Mouse (Mus musculus) MEL (cell line): ENCODE measurements around the gene Fbxo17. TPM values are rescaled to one million over a fixed set of nuclear protein-coding genes. Genes with fewer than 3 reads are reported as not detected.

Source experiments
- DNase-seq: peaks from one replicate; pipeline ENCODE4 v3.0.0; 2011; ENCODE audit warnings: low read depth, low spot score
- H3K27ac ChIP-seq: 2 replicates; pipeline ENCODE4 v1.5.1; 2012; ENCODE audit warnings: low read depth, mild to moderate bottlenecking, control low read depth, low read length, moderate library complexity; ENCODE audit not compliant: control insufficient read depth
- H3K27me3 ChIP-seq, 2 experiments: fragments of 150-350 bp in 1 of 2; sonication (generic) in 1 of 2; 2 replicates each; pipeline ENCODE4 v1.6.1; 2012; ENCODE audit warnings: low read length in 2 of 2, mild to moderate bottlenecking in 2 of 2, improper control_type of control experiment in 1 of 2, moderate library complexity in 1 of 2; ENCODE audit not compliant: insufficient read depth in 2 of 2, control insufficient read depth in 1 of 2
- H3K36me3 ChIP-seq, 2 experiments: 2 replicates each; pipeline ENCODE4 v1.6.1; 2012 to 2014; ENCODE audit warnings: low read length in 2 of 2, improper control_type of control experiment in 1 of 2, inconsistent platforms in 1 of 2, mild to moderate bottlenecking in 1 of 2; ENCODE audit not compliant: insufficient read depth in 2 of 2, control insufficient read depth in 1 of 2
- H3K4me1 ChIP-seq, 2 experiments: fragments of 150-350 bp in 1 of 2; sonication (generic) in 1 of 2; 2 replicates each; pipeline ENCODE4 v1.6.1; 2012; ENCODE audit warnings: low read length in 2 of 2, improper control_type of control experiment in 1 of 2, mild to moderate bottlenecking in 1 of 2; ENCODE audit not compliant: insufficient read depth in 2 of 2, control insufficient read depth in 1 of 2
- H3K4me3 ChIP-seq, 2 experiments: fragments of 150-350 bp in 1 of 2; sonication (generic) in 1 of 2; 2 replicates each; pipeline ENCODE4 v1.5.1; 2012; ENCODE audit warnings: low read depth in 2 of 2, low read length in 2 of 2, mild to moderate bottlenecking in 2 of 2, moderate library complexity in 2 of 2, control low read depth in 1 of 2, improper control_type of control experiment in 1 of 2; ENCODE audit not compliant: control insufficient read depth in 1 of 2, insufficient read depth in 1 of 2
- H3K79me2 ChIP-seq: 2 replicates; pipeline ENCODE4 v1.6.1; 2012; ENCODE audit warnings: mild to moderate bottlenecking, low read length, moderate library complexity; ENCODE audit not compliant: control insufficient read depth, poor library complexity, insufficient read depth
- H3K9ac ChIP-seq: 2 replicates; pipeline ENCODE4 v1.6.1; 2012; ENCODE audit warnings: low read depth, mild to moderate bottlenecking, control low read depth, low read length, moderate library complexity; ENCODE audit not compliant: control insufficient read depth, poor library complexity, severe bottlenecking
- H3K9me3 ChIP-seq: fragments of 150-350 bp; sonication (generic); replicated peaks from 2 replicates; pipeline ENCODE4 v1.6.1; 2012; ENCODE audit warnings: mild to moderate bottlenecking, low read length, improper control_type of control experiment, moderate library complexity; ENCODE audit not compliant: insufficient read depth
- BHLHE40 ChIP-seq: IDR thresholded peaks from 2 replicates; pipeline ENCODE4 v1.6.1; 2012; ENCODE audit warnings: low read depth, mild to moderate bottlenecking, inconsistent platforms, low read length, improper control_type of control experiment, borderline replicate concordance
- CHD1 ChIP-seq: IDR thresholded peaks from 2 replicates; pipeline ENCODE4 v1.6.1; 2012; ENCODE audit warnings: low read depth, mild to moderate bottlenecking, inconsistent platforms, low read length, improper control_type of control experiment
- CHD2 ChIP-seq: IDR thresholded peaks from 2 replicates; pipeline ENCODE4 v1.6.1; 2011; ENCODE audit warnings: low read length, improper control_type of control experiment
- CTCF ChIP-seq, 3 experiments: IDR thresholded peaks in 2 of 3; conservative IDR thresholded peaks in 1 of 3; 2 replicates each; pipeline ENCODE4 v1.5.1; 2011 to 2012; ENCODE audit warnings: low read length in 3 of 3, low read depth in 2 of 3, mild to moderate bottlenecking in 2 of 3, improper control_type of control experiment in 1 of 3, inconsistent platforms in 1 of 3, mixed read lengths in 1 of 3, moderate library complexity in 1 of 3; ENCODE audit not compliant: control insufficient read depth in 1 of 3, insufficient read depth in 1 of 3, poor library complexity in 1 of 3, severe bottlenecking in 1 of 3
- E2F4 ChIP-seq: IDR thresholded peaks from 2 replicates; pipeline ENCODE4 v1.6.1; 2011; ENCODE audit warnings: low read depth, low read length, improper control_type of control experiment, borderline replicate concordance
- ELF1 ChIP-seq: IDR thresholded peaks from 2 replicates; pipeline ENCODE4 v1.6.1; 2014; ENCODE audit warnings: low read depth, mild to moderate bottlenecking, inconsistent platforms, low read length, improper control_type of control experiment, moderate library complexity
- EP300 ChIP-seq, 2 experiments: IDR thresholded peaks; 2 replicates each; pipeline ENCODE4 v1.6.1; 2011; ENCODE audit warnings: improper control_type of control experiment in 2 of 2, low read length in 2 of 2, low read depth in 1 of 2, mild to moderate bottlenecking in 1 of 2
- ETS1 ChIP-seq: IDR thresholded peaks from 2 replicates; pipeline ENCODE4 v1.6.1; 2012; ENCODE audit warnings: low read depth, mild to moderate bottlenecking, inconsistent platforms, low read length, improper control_type of control experiment, moderate library complexity
- GATA1 ChIP-seq: IDR thresholded peaks from 2 replicates; pipeline ENCODE4 v1.6.1; 2011; ENCODE audit warnings: low read depth, low read length, improper control_type of control experiment
- HCFC1 ChIP-seq: IDR thresholded peaks from 2 replicates; pipeline ENCODE4 v1.6.1; 2012; ENCODE audit warnings: low read depth, mild to moderate bottlenecking, inconsistent platforms, low read length, improper control_type of control experiment, moderate library complexity
- KAT2A ChIP-seq: conservative IDR thresholded peaks from 2 replicates; pipeline ENCODE4 v1.6.1; 2012; ENCODE audit warnings: low read depth, low read length, improper control_type of control experiment, inconsistent platforms
- MAFK ChIP-seq: IDR thresholded peaks from 2 replicates; pipeline ENCODE4 v1.6.1; 2011; ENCODE audit warnings: low read depth, mild to moderate bottlenecking, low read length, improper control_type of control experiment, borderline replicate concordance
- MAX ChIP-seq: IDR thresholded peaks from 2 replicates; pipeline ENCODE4 v1.6.1; 2011; ENCODE audit warnings: low read length, improper control_type of control experiment
- MAZ ChIP-seq: IDR thresholded peaks from 2 replicates; pipeline ENCODE4 v1.6.1; 2012; ENCODE audit warnings: low read depth, mild to moderate bottlenecking, inconsistent platforms, low read length, improper control_type of control experiment
- MXI1 ChIP-seq: IDR thresholded peaks from 2 replicates; pipeline ENCODE4 v1.6.1; 2011; ENCODE audit warnings: mild to moderate bottlenecking, low read depth, low read length, improper control_type of control experiment
- MYC ChIP-seq: IDR thresholded peaks from 2 replicates; pipeline ENCODE4 v1.6.1; 2011; ENCODE audit warnings: low read depth, mild to moderate bottlenecking, low read length, improper control_type of control experiment, moderate library complexity
- NELFE ChIP-seq: IDR thresholded peaks from 2 replicates; pipeline ENCODE4 v1.6.1; 2011; ENCODE audit warnings: low read depth, low read length, improper control_type of control experiment
- NRF1 ChIP-seq: IDR thresholded peaks from 2 replicates; pipeline ENCODE4 v1.6.1; 2014; ENCODE audit warnings: low read depth, mild to moderate bottlenecking, inconsistent platforms, low read length, improper control_type of control experiment, moderate library complexity; ENCODE audit not compliant: poor library complexity, insufficient read depth, severe bottlenecking
- POLR2A ChIP-seq, 2 experiments: IDR thresholded peaks; 2 replicates each; pipeline ENCODE4 v1.6.1; 2011 to 2012; ENCODE audit warnings: low read length in 2 of 2, mild to moderate bottlenecking in 2 of 2, control low read depth in 1 of 2, improper control_type of control experiment in 1 of 2, low read depth in 1 of 2, moderate library complexity in 1 of 2; ENCODE audit not compliant: control insufficient read depth in 1 of 2, insufficient read depth in 1 of 2, poor library complexity in 1 of 2
- POLR2AphosphoS2 ChIP-seq: IDR thresholded peaks from 2 replicates; pipeline ENCODE4 v1.6.1; 2011; ENCODE audit warnings: low read length, improper control_type of control experiment
- POLR2AphosphoS5 ChIP-seq: IDR thresholded peaks from 2 replicates; pipeline ENCODE4 v1.6.1; 2012; ENCODE audit warnings: low read depth, borderline replicate concordance, mild to moderate bottlenecking, inconsistent platforms, low read length, moderate library complexity, mixed read lengths
- RAD21 ChIP-seq: IDR thresholded peaks from 2 replicates; pipeline ENCODE4 v1.6.1; 2011; ENCODE audit warnings: mild to moderate bottlenecking, low read depth, low read length, improper control_type of control experiment
- RCOR1 ChIP-seq: IDR thresholded peaks from 2 replicates; pipeline ENCODE4 v1.6.1; 2012; ENCODE audit warnings: low read depth, mild to moderate bottlenecking, inconsistent platforms, low read length, improper control_type of control experiment
- SIN3A ChIP-seq: IDR thresholded peaks from 2 replicates; pipeline ENCODE4 v1.6.1; 2012; ENCODE audit warnings: low read length, improper control_type of control experiment, inconsistent platforms
- SMC3 ChIP-seq: IDR thresholded peaks from 2 replicates; pipeline ENCODE4 v1.6.1; 2011; ENCODE audit warnings: low read depth, low read length, improper control_type of control experiment
- TBP ChIP-seq: IDR thresholded peaks from 2 replicates; pipeline ENCODE4 v1.8.0; 2011; ENCODE audit warnings: low read depth, low read length, improper control_type of control experiment
- USF1 ChIP-seq: IDR thresholded peaks from 2 replicates; pipeline ENCODE4 v1.6.1; 2014; ENCODE audit warnings: low read depth, mild to moderate bottlenecking, inconsistent platforms, low read length, improper control_type of control experiment, moderate library complexity
- USF2 ChIP-seq, 2 experiments: IDR thresholded peaks; 2 replicates each; pipeline ENCODE4 v1.6.1; 2011 to 2012; ENCODE audit warnings: improper control_type of control experiment in 2 of 2, low read length in 2 of 2, borderline replicate concordance in 1 of 2, inconsistent platforms in 1 of 2, low read depth in 1 of 2, mild to moderate bottlenecking in 1 of 2; ENCODE audit not compliant: insufficient read depth in 1 of 2
- ZC3H11A ChIP-seq: IDR thresholded peaks from 2 replicates; pipeline ENCODE4 v1.6.1; 2012; ENCODE audit warnings: low read depth, mild to moderate bottlenecking, inconsistent platforms, low read length, improper control_type of control experiment
- ZKSCAN1 ChIP-seq: IDR thresholded peaks from 2 replicates; pipeline ENCODE4 v1.6.1; 2012; ENCODE audit warnings: low read depth, mild to moderate bottlenecking, inconsistent platforms, low read length, improper control_type of control experiment, moderate library complexity
- polyA plus RNA-seq, 2 experiments: library from polyadenylated mRNA; stranded (reverse) in 1 of 2; unstranded in 1 of 2; fragments of >175 nt in 1 of 2; fragments of >200 nt in 1 of 2; gene quantifications; 2 replicates each; pipeline versions ENCODE4 v1.2.1 to v1.2.4; 2012; ENCODE audit warnings: low replicate concordance in 2 of 2, low read depth in 1 of 2; ENCODE audit not compliant: insufficient read length in 2 of 2, insufficient read depth in 1 of 2, missing spikeins in 1 of 2
- total RNA-seq: library from RNA; depleted of rRNA; stranded (reverse); fragments of 300-350 nt; gene quantifications from 2 replicates; pipeline ENCODE4 v1.2.3, GENCODE M21; 2012

Fbxo17 gene
- total and polyA plus RNA-seq, 3 experiments = 0.43 TPM; not detected in 2

- DNase-seq = no peak
- H3K4me1 ChIP-seq = peaks cover 22 to 37% of the 10 kb centered on the region in 2 experiments
- H3K79me2 ChIP-seq = peaks cover 16% of the 10 kb centered on the region
- TF ChIP-seq RAD21 (no peak), SMC3 (no peak), NRF1 (no peak), POLR2AphosphoS2 (no peak), USF2 (IDR thresholded peaks at IDR 0.05; ENCODE audit: borderline replicate concordance in 1 of 2, insufficient read depth in 1 of 2, low read depth in 1 of 2, low read length in 2 of 2) (no peak), ZKSCAN1 (no peak), E2F4 (no peak)
- peaks cover 0 to 27% of the 10 kb centered on the region in 2 experiments; a peak in 3 of 4 replicates for H3K36me3 ChIP-seq
- peak overlapping the region; percentile 78 for H3K9ac ChIP-seq
- H3K27me3 ChIP-seq = no peaks in the 10 kb centered on the region
- no peaks in the 10 kb centered on the region for H3K9me3 ChIP-seq
- no peak overlapping the region for H3K27ac ChIP-seq
- H3K4me3 ChIP-seq = peak overlapping the region; percentile 69 to 88; a peak in 3 of 4 replicates
Observed at GRCm38 (mm10) chr7:28765211-28765610, 48.6 kb downstream of the Fbxo17 start.

- peaks cover 0 to 32% of the 10 kb centered on the region in 2 experiments; a peak in 2 of 4 replicates for H3K36me3 ChIP-seq
- peak; percentile 99 for DNase-seq
- no peaks in the 10 kb centered on the region for H3K27me3 ChIP-seq
- H3K9me3 ChIP-seq = no peaks in the 10 kb centered on the region
- no peak within 1 kb of the TSS; the same call in 1 of the 2 replicates for H3K27ac ChIP-seq
- H3K9ac ChIP-seq = peak within 1 kb of the TSS; percentile 78
- H3K79me2 ChIP-seq = peaks cover 20% of the 10 kb centered on the region
- peak within 1 kb of the TSS; percentile 69 to 88 for H3K4me3 ChIP-seq
- peaks cover 27 to 46% of the 10 kb centered on the region in 2 experiments for H3K4me1 ChIP-seq
- TF ChIP-seq GATA1 = peak; percentile 38; the same call in 1 of the 2 replicates
- no peak for TF ChIP-seq RCOR1
- peak; percentile 89 for TF ChIP-seq ELF1
- peak; percentile 76 for TF ChIP-seq USF1
- peak in 1 of 2 experiments; percentile 26; a peak in 1 of 4 replicates for TF ChIP-seq USF2 (IDR thresholded peaks at IDR 0.05; ENCODE audit: borderline replicate concordance in 1 of 2, insufficient read depth in 1 of 2, low read depth in 1 of 2, low read length in 2 of 2)
- TF ChIP-seq ETS1 = peak; percentile 28; the same call in 1 of the 2 replicates
- TF ChIP-seq CHD1 = no peak
- peak; percentile 50; the same call in 1 of the 2 replicates for TF ChIP-seq TBP
- peak; percentile 83; the same call in 1 of the 2 replicates for TF ChIP-seq MYC
- TF ChIP-seq EP300 (IDR thresholded peaks at IDR 0.05; ENCODE audit: low read depth in 1 of 2, low read length in 2 of 2) = peak in 1 of 2 experiments; percentile 35; a peak in 1 of 4 replicates
- TF ChIP-seq HCFC1 = peak; percentile 98
- peak; percentile 68; the same call in 1 of the 2 replicates for TF ChIP-seq MAX
- TF ChIP-seq CHD2 = peak; percentile 80
- peak; percentile 99 for TF ChIP-seq SIN3A
- TF ChIP-seq MAFK = no peak
- TF ChIP-seq POLR2A (IDR thresholded peaks at IDR 0.05; ENCODE audit: control insufficient read depth in 1 of 2, insufficient read depth in 1 of 2, low read depth in 1 of 2, low read length in 2 of 2, poor library complexity in 1 of 2) = peak; percentile 42 to 64; a peak in 2 of 4 replicates
- peak; percentile 53; the same call in 1 of the 2 replicates for TF ChIP-seq BHLHE40
- TF ChIP-seq POLR2AphosphoS5 = no peak
- TF ChIP-seq ZC3H11A = no peak
- peak; percentile 99 for TF ChIP-seq KAT2A
- no peak for TF ChIP-seq ZKSCAN1
- TF ChIP-seq MAZ = peak; percentile 52; the same call in 1 of the 2 replicates
- peak in 1 of 3 experiments; percentile 3; a peak in 1 of 6 replicates for TF ChIP-seq CTCF (IDR thresholded peaks at IDR 0.05 in 2 of 3, conservative IDR thresholded peaks at IDR 0.05 in 1 of 3; ENCODE audit: control insufficient read depth in 1 of 3, insufficient read depth in 1 of 3, low read depth in 2 of 3, low read length in 3 of 3, poor library complexity in 1 of 3, severe bottlenecking in 1 of 3)
- peak; percentile 91 for TF ChIP-seq MXI1
- TF ChIP-seq NELFE = peak; percentile 57
- no peak for TF ChIP-seq SMC3
Observed at GRCm38 (mm10) chr7:28766173-28766879, 49.7 kb downstream of the Fbxo17 start, which contains the start of gene Sirt2. Gene Sirt2 (plus strand): TSS chr7:28766735.
